12 mouse cellular contexts compared by ENCODE assay signal in the genomic region with DNA sequence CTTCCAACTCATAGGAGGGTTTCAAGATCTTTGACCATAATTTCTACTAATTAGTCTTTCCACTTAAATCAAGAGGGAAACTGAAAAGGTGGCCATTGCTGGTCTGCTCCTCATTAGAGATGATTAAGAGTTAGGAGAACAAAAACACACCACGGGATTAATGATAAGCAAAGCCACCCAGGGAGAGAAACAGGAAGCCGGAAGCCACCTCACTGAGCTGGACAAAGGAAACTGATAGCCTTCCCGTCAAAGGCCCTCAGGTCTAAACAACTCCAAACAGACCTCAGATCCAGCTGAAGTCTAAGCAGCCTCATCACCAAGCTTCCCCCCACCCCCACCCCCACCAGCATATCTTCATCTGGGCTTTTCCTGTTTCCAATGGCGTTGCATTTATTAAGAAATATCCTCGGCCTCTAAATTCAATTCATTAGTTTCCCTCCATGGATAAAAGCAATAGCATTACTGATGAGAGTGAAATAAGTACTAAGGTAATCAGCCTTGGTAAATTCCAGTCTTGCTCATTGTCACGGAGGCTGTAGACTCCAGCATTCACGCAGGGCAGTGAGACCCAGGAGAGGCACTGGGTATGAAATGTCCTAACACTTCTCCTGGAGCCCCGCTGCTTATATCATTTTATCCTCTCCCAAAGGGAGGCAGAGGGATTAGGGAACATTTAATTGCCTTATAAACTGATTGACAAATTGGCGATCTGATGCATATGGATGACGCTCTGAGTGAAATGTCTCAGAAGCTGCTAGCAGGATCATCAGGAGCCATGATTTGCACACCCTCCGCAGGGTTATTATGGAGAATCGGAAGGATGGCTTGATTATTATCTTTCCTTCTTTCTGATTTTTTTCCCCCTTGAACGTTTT.
DNase-seq lines count a peak whose midpoint lies in the region; ATAC-seq and TF ChIP-seq lines count a peak whose summit lies in the region.
"Had no signal": no experiment of that assay in that cellular context is flagged by ENCODE, and none has a peak within 500 bp of the region (broad histone marks: within the 10 kb centered on the region; RNA-seq: fewer than 3 reads in every experiment).

No protein-coding gene starts in this region.

- H3K27ac ChIP-seq in ES-E14 (ENCODE audit: insufficient read depth, low read depth, low read length, poor library complexity, severe bottlenecking): no peak overlapping the region
- H3K27ac ChIP-seq in forebrain, embryonic 10.5 days: no peak overlapping the region
- H3K27ac ChIP-seq in hindbrain, embryonic 13.5 days: peak overlapping the region; percentile 81
- H3K27ac ChIP-seq in midbrain, postnatal 0 days (ENCODE audit: low read depth, low read length): no peak overlapping the region
- H3K27ac ChIP-seq in left cerebral cortex, adult 2 months: no peak overlapping the region

- intact Hi-C loops in left cerebral cortex, adult 2 months (cut with DNase I): no loop called here

- H3K4me2 ChIP-seq in hindbrain, embryonic 13.5 days: peak overlapping the region; percentile 38
- H3K4me2 ChIP-seq in midbrain, postnatal 0 days (ENCODE audit: low read depth, low read length, poor library complexity, severe bottlenecking): peak overlapping the region; percentile 19; the same call in 1 of the 2 replicates

- in situ Hi-C loops in ES-E14 (cut with MboI; ENCODE audit: low sequenced_read_pairs in 2 of 2, unreplicated experiment in 2 of 2): no loop called here

- no peaks in the 10 kb centered on the region for H3K36me3 ChIP-seq in ES-E14 (ENCODE audit: control insufficient read depth, insufficient read depth, low read length, poor library complexity, severe bottlenecking)
- H3K36me3 ChIP-seq in forebrain, embryonic 10.5 days (replicated peaks): no peaks in the 10 kb centered on the region
- H3K36me3 ChIP-seq in hindbrain, embryonic 13.5 days: no peaks in the 10 kb centered on the region
- no peaks in the 10 kb centered on the region for H3K36me3 ChIP-seq in midbrain, postnatal 0 days (ENCODE audit: insufficient read depth, low read length)

- no peak overlapping the region for H3K9ac ChIP-seq in ES-E14 (ENCODE audit: insufficient read depth, low read depth, low read length, poor library complexity, severe bottlenecking)
- H3K9ac ChIP-seq in hindbrain, embryonic 13.5 days: peak overlapping the region; percentile 39
- 0 out of 2 replicates have a peak overlapping the region, but pooled peaks have one; percentile 10 for H3K9ac ChIP-seq in midbrain, postnatal 0 days (replicated peaks; ENCODE audit: low read length, poor library complexity, severe bottlenecking)
- H3K9ac ChIP-seq: liver, postnatal 0 days had no signal

- peaks cover 0 to 2% of the 10 kb centered on the region in 2 experiments; a peak in 1 of 4 replicates for H3K4me1 ChIP-seq in ES-E14 (ENCODE audit: control insufficient read depth in 2 of 2, insufficient read depth in 2 of 2, low read length in 2 of 2, poor library complexity in 1 of 2)
- H3K4me1 ChIP-seq in forebrain, embryonic 10.5 days: peaks cover 28% of the 10 kb centered on the region
- peaks cover 26% of the 10 kb centered on the region for H3K4me1 ChIP-seq in hindbrain, embryonic 13.5 days (replicated peaks)
- peaks cover 10% of the 10 kb centered on the region; the same call in 1 of the 2 replicates for H3K4me1 ChIP-seq in midbrain, postnatal 0 days (ENCODE audit: insufficient read depth, low read length)

- WGBS in forebrain, embryonic 10.5 days: 23% methylated on average over 13 of the region's 13 CpGs
- WGBS in hindbrain, embryonic 13.5 days: 26% methylated on average over 13 of the region's 13 CpGs
- 24% methylated on average over 13 of the region's 13 CpGs for WGBS in midbrain, postnatal 0 days

- H3K4me3 ChIP-seq in ES-E14 (ENCODE audit: insufficient read depth in 1 of 2, low read depth in 1 of 2, low read length in 2 of 2, poor library complexity in 1 of 2, severe bottlenecking in 1 of 2): no peak overlapping the region
- peak overlapping the region; percentile 5; the same call in 1 of the 2 replicates for H3K4me3 ChIP-seq in forebrain, embryonic 10.5 days
- H3K4me3 ChIP-seq in hindbrain, embryonic 13.5 days: no peak overlapping the region; the same call in 1 of the 2 replicates
- H3K4me3 ChIP-seq in midbrain, postnatal 0 days (ENCODE audit: low read depth, low read length): no peak overlapping the region
- no peak overlapping the region for H3K4me3 ChIP-seq in left cerebral cortex, adult 2 months

- no peaks in the 10 kb centered on the region for H3K9me3 ChIP-seq in ES-E14 (ENCODE audit: control insufficient read depth, insufficient read depth, low read depth, low read length)
- H3K9me3 ChIP-seq in forebrain, embryonic 10.5 days: no peaks in the 10 kb centered on the region
- no peaks in the 10 kb centered on the region for H3K9me3 ChIP-seq in hindbrain, embryonic 13.5 days
- no peaks in the 10 kb centered on the region for H3K9me3 ChIP-seq in midbrain, postnatal 0 days (ENCODE audit: low read length)

- ATAC-seq in hindbrain, embryonic 13.5 days (ENCODE audit: low FRiP score): peak; percentile 59; the same call in 1 of the 2 replicates
- ATAC-seq in midbrain, postnatal 0 days (ENCODE audit: low FRiP score): no peak
- ATAC-seq: liver, postnatal 0 days had no signal

- TF ChIP-seq CTCF in midbrain, postnatal 0 days (IDR thresholded peaks at IDR 0.05): no peak
- TF ChIP-seq CTCF in left cerebral cortex, adult 2 months (IDR thresholded peaks at IDR 0.05): no peak

- H3K27me3 ChIP-seq in forebrain, embryonic 10.5 days (ENCODE audit: poor library complexity, severe bottlenecking): peaks cover 13% of the 10 kb centered on the region
- no peaks in the 10 kb centered on the region for H3K27me3 ChIP-seq in hindbrain, embryonic 13.5 days
- no peaks in the 10 kb centered on the region for H3K27me3 ChIP-seq in midbrain, postnatal 0 days (ENCODE audit: insufficient read depth, low read length)

- peak; percentile 15 for DNase-seq in ES-E14 (ENCODE audit: low read depth, low spot score)
- no peak for DNase-seq in forebrain, embryonic 10.5 days (ENCODE audit: extremely low spot score, low spot score)
- DNase-seq in midbrain, postnatal 0 days (ENCODE audit: low spot score): peak; percentile 27
- no peak for DNase-seq in natural killer cell, adult 2 months (ENCODE audit: low spot score in 2 of 2)
- no peak for DNase-seq in heart, adult 9 months (ENCODE audit: low spot score in 2 of 2)
- no peak for DNase-seq in right cerebral cortex, postnatal 4 days
- DNase-seq in left cerebral cortex, adult 2 months (ENCODE audit: extremely low spot score in 1 of 2, low spot score in 2 of 2): no peak
- DNase-seq: adrenal gland, postnatal 25 days; heart, adult 18-20 months; kidney, adult 2 months; liver, postnatal 0 days had no signal

TF ChIP-seq in ES-E14, 5 proteins besides CTCF, POLR2A, EP300 and RAD21:
- TF ChIP-seq MAFK (IDR thresholded peaks at IDR 0.05; ENCODE audit: insufficient read depth, low read depth, low read length) (no peak), CHD2 (IDR thresholded peaks at IDR 0.05; ENCODE audit: low read depth, low read length) (peak; percentile 15; the same call in 1 of the 2 replicates)

Comparison
In these comparisons a context has a peak if more than half of its experiments do, and no peak if none do; other contexts are left out.
1. DNase-seq: peak in ES-E14 (single experiment) and midbrain, postnatal 0 days (single experiment); none in forebrain, embryonic 10.5 days (single experiment), natural killer cell, adult 2 months (0 of 2), heart, adult 9 months (0 of 2), right cerebral cortex, postnatal 4 days (single experiment) and left cerebral cortex, adult 2 months (0 of 2).